Mouse (Mus musculus): ENCODE data around the gene Dedd.

Gene Dedd

GRCm38 (mm10) chr1:171361106-171362103 is 32.5 kb downstream of the Dedd start:
- peak; percentile 69 for DNase-seq (ENCODE audit: low read depth, low spot score)

GRCm38 (mm10) chr1:171365934-171366333 is 37.0 kb downstream of the Dedd start:
- DNase-seq (ENCODE audit: low read depth, low spot score): no peak

- DNase-seq (ENCODE audit: low read depth, low spot score): no peak
Measured at GRCm38 (mm10) chr1:171369845-171370556, 41.1 kb downstream of the Dedd start, which contains the start of gene Nectin4. Nectin4 (plus strand) TSS chr1:171370099.

GRCm38 (mm10) chr1:171372880-171373279 is 43.9 kb downstream of the Dedd start:
- DNase-seq (ENCODE audit: low read depth, low spot score): no peak

DNA sequence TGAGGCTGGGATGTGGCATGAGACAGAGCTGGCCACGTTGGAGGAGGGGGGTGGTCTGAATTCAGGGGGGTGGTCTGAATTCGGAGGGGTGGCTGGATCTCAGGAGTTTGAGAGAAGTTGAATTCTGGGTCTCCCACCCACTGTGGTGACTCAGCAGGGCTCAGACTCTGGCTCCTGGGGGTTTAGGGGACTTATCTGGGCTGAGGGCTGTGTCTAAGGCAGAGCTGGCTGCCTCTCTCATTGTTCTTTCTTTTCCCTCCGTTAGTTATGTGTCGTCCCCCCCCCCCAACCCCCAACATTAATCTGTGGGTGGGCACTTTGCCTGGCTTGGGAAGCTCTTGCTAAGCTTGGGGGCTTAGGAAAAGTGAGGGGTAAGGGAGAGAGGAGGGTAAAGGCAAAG is 45.0 kb downstream of the Dedd start:
- DNase-seq (ENCODE audit: low read depth, low spot score): no peak

GRCm38 (mm10) chr1:171375646-171376097 is 46.7 kb downstream of the Dedd start:
- DNase-seq (ENCODE audit: low read depth, low spot score): no peak

GRCm38 (mm10) chr1:171378298-171378697 is 49.4 kb downstream of the Dedd start:
- no peak for DNase-seq (ENCODE audit: low read depth, low spot score)

DNA sequence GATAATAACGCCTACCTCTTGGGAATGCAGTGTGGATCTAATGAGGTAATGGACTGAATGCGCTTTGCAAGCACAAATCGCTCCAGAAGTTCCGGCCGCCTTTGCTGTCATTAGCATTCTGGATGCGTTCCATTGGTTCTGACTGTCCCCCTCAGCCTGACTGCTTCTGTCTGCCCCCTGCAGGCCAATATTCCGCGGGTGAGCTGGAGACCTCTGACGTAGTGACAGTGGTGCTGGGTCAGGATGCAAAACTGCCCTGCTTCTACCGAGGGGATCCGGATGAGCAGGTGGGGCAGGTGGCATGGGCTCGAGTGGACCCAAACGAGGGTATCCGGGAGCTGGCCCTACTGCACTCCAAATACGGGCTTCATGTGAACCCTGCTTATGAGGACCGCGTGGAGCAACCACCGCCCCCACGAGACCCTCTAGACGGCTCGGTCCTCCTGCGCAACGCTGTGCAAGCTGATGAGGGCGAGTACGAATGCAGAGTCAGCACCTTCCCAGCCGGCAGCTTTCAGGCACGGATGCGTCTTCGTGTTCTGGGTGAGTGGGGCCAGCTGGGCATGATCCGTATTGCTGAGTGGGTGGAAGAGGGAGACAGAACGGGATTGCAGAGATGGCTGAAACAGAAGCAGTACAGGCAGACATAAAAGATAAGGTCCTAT is 51.1 kb downstream of the Dedd start:
- DNase-seq (ENCODE audit: low read depth, low spot score): peak; percentile 80

GRCm38 (mm10) chr1:171382096-171382620 is 53.2 kb downstream of the Dedd start:
- peak; percentile 67 for DNase-seq (ENCODE audit: low read depth, low spot score)

DNA sequence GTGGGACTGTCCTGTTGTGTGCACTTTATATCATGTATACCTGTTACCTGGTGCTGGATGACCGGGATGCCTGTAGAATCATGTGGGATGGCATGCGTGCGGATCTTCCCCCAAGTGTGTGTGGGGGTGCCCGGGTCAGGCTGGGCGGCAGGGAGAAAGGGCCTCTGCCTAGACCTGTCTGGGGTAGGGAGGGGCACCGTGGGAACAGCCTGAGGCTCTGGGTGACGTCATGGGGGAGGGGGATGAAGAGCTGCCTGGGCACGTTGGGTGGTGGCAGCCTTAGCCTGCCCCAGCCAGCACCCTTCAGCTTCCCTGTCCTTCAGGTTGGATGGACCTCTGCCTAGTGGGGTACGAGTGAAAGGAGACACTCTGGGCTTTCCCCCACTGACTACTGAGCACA is 55.4 kb downstream of the Dedd start:
- no peak for DNase-seq (ENCODE audit: low read depth, low spot score)

- DNase-seq (ENCODE audit: low read depth, low spot score): peak; percentile 60
Measured at GRCm38 (mm10) chr1:171385171-171385570, 56.2 kb downstream of the Dedd start.

- DNase-seq (ENCODE audit: low read depth, low spot score): peak; percentile 70
Measured at GRCm38 (mm10) chr1:171387099-171387498, 58.2 kb downstream of the Dedd start.

DNA sequence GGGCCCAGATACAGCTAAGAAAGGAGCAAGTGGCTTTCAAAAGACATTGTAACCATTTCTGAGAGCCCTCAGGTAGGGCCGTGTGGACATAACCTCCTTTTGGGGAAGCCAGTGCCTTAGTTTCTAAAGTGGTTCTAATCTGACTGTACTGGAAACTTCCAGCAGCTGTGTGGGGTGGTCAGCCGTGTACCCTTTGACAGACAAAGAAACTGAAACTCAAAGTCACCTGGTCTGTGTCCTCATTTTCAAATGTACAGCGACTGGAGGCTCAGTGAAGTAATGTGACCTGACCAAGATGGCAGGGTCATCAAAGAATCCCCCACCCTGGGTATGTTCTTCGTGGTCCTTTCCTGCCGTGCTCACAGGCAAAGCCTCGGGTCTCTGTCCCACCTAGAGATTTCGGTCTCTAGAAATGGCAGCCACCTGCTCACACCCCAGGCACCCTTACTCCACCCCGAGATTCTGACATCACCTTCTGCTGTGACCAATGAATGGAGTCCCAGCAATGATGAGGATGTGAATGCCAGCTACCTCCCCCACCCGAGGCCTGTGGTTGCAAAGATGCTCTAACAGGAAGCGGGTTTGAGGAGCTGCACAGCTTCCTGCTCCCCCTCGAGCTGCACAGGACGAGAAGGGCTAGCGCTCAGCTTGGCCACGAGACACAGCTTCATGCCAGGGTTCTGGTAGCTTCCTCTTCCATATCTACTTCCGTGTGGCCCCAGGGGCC is 59.6 kb downstream of the Dedd start, which contains the start of gene Arhgap30:
Gene Arhgap30, plus strand, starts transcription at position 579 of the 727 bp plus-strand sequence.
- DNase-seq (ENCODE audit: low read depth, low spot score): peak; percentile 97

DNA sequence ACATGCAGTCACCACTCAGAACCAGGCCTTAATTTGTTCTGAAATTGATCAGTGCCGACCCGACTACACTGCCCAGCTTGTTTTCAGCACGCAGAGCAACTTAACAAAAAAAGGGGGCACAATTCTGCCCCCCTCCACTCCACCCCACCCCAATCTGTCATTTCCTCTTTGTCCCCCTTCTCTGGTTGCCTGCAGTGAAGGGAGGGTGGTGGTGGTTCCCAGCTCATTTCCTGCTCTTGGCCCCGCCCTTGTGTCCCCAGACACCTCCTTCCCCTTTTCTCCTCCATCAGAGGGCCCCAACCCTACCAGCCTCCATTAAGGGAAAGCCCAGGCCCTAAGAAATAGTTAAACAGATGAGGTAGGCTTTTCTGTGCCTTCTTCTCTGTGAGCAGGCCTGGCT is 61.2 kb downstream of the Dedd start:
- peak; percentile 94 for DNase-seq (ENCODE audit: low read depth, low spot score)
